Mouse (Mus musculus) cerebellum, postnatal 4 days (tissue): ENCODE results near the gene Adm.

Experiments used
- DNase-seq, 2 experiments: peaks; one replicate each; pipeline ENCODE4 v3.0.0; 2022; ENCODE audit warnings: low spot score in 2 of 2, mixed read lengths in 1 of 2

The Adm gene

DNA sequence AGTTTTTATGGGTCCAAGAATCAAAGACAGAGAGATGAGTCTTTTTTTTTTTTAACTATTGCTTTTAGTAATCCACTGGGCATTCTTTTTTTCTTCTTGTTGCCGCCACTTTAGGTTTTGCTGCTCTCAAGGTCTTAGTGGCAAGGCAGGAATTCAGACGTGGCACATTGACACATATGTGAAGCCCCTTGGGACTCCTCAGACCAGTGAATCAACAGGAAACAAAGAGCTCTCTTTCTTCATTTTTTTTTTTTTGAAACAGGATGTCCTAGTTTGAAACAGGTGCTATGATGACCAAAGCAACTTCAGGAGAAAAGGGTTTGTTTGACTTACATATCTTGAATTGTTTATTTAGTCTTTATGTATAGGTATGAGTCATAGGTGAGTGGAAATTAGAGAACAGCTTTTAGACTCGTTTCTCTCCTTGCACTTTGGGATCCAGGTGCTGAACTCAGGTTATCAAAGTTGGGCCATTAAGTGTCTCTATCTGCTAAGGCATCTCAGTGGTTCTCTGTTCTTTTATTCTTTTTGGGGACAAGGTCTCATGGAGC is 31.0 kb downstream of the Adm start:
- DNase-seq, result no peak

DNA sequence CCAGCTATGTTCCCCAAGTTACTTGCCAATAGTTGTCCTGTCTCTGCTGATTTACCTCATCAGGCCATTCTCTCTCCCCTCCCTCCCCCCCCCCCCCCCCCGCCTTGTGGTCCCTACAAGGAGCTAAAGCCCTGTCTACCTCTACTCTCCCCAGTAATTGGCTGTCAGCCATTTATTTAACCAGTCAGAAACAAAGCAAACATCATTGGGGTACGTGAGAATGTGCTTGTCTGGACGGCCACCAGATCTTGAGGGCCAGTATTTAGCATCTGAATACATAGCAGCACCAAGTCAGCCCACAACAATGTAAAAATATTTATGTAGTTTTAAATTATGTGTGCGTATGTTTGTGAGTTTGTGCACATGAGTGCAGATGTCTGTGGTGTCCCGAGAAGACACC is 39.1 kb downstream of the Adm start:
- no peak for DNase-seq

DNA sequence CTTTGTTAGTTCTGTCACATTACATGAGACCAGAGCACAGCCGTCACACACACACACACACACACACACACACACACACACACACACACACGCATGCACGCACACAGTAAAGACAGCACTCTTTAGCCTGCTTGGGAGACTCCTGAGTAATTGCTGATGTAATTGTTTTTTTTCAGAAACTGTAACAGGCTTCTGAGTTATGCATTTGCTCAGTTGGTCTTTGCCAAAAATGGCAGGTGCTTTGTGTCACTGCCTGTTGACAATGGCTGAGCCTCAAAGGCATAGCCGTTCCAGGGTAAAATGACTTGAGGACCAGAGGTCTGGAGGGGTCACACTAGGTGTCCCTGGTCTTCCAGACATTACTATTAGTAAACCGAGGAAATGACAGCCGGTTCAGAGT is 40.8 kb downstream of the Adm start:
- no peak for DNase-seq

DNA sequence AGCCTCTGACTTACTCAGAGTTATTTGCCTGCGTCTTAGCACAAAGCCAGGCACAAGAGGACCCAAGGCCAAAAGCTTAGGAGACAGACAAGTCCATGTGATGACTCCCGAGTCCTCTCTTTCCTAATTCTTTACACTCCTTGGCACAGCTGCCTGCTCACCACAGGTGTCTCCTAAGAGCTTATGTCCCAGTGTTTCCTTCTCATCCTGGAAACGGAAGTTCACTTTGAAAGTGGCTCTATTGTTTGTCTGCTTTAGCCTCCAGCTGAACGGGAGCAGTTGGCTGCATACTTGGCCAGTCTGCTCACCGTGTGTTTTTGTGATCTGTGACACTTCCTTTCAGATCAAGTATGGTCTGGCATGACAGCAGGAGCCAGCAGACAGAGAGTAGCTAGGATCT is 41.3 kb downstream of the Adm start:
- no peak for DNase-seq

DNA sequence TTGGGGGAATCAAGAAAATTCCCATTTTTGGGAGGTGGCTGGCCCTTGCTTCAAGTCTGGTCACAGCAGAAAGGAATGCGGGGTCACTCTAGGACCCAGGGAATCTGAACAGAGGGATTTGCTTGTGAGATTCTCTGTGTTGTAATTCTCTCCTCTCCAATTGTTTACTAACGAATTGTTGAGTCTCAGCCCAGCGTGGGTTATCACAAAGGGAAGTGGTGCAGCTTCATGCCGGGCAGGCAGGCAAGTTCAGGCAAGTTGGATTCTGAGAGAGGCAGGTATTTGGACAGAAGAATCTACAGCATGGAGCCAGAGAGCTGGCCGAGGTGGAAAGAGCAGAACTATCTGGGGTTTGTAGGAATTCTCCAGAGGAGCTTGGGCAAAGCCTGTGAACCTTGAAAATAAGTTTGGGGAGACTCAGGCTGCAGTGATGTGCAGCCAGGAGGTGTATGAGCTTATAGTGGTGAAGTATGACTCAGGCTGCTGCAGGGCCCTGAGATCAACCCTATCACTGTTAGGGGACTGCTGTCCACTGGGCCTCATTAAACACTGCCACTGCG is 43.7 kb downstream of the Adm start:
- no peak for DNase-seq
